Mouse (Mus musculus): ENCODE results near the gene Aplp2.

DNA sequence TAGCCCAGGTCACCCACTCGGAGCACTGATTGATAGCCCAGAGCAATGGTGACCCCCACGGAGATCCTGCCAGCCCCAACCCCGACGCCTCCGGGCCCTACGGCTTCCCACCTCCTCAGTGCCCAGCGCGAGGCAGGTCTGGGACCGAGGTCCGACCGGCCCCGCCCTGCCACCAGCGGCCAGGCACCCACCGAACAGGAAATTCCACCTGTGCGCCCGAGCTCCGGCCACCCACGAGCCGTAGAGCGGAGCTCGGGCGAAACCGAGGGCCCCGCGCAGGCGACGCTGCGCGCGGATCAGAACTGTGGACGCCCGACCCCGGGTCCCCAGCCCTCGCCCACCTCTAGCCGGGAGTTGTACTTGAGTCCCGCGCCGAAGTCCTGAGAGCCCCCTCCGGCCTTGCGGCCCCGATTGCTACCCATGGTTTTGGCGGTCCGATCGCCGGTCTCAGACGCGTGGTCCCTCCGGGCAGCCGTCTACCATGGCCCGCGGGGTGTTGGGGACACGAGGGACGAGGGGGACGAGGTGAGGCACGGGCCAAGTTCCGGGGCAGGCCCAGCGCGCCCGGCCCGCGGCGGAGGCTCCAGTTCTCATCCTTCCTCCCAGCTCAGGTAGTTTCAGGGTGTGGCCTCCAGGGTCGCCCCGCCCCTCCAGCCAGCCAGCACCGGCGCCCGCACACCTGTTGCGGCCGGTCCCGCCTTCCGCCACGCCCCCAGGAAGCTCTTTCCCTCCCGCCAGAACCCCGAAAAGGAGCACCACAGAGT is 80.2 kb downstream of the Aplp2 start, which contains the start of gene St14:
- TF ChIP-seq POLR2A (IDR thresholded peaks at IDR 0.05; ENCODE audit: insufficient read depth, low read depth, low read length): no peak
- no peak for TF ChIP-seq CTCF (IDR thresholded peaks at IDR 0.05)
- no peak for TF ChIP-seq EP300 (IDR thresholded peaks at IDR 0.05; ENCODE audit: insufficient read depth, low read depth, low read length)

Data from heart, adult 2 months (tissue).